Mouse (Mus musculus) kidney, postnatal 25 days (tissue): ENCODE measurements around the gene Tomm40l.

Experiments
- DNase-seq, 2 experiments: peaks; one replicate each; pipeline ENCODE4 v3.0.0; 2021; ENCODE audit warnings: mixed read lengths in 2 of 2

Gene Tomm40l

DNA sequence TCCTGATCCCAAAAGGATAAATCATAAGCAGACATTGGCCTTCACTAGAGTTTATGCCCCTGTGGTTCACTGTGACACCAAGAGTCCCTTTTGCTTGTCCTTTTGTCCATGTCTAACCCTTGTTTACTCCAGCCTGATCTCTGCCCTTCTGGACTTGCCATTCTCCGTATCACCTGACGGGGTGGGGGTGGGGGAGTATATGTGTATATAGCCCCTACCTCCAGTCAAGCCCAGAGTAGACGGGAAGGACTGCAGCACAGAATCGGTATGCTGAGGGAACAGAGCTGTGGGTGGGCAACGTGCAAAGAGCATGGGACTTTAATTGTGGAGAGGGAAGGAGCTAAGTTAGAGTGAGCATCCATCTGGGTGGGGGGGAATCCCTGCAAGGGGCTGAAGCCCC, 2.5 kb upstream of the Tomm40l start, which contains the start of gene Apoa2:
TSS of gene Apoa2 (plus strand) at position 198 of the 400 bp plus-strand sequence.
- DNase-seq, result no peak

- DNase-seq, result peak; percentile 64 to 73
Observed at GRCm38 (mm10) chr1:171223796-171224195, 1.5 kb upstream of the Tomm40l start.

DNA sequence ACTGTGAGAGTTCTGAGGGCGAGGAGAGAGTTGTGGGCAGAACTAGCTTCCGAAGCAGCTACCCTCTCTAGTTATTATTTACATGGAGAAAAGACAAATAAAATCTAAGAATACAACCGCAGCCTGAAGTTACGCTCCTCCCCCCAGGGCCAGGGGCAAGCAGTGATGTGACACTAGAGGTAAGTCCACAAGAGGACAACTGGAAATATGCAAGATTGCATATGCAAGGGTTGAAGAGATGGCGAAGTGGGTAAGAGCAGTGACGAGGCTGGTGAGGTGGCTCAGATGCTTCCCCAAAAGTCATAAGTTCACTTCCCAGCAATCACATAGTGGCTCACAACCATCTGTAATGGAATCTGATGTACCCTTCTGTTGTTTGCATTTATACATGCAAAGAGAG, 854 bp upstream of the Tomm40l start:
- DNase-seq, result no peak

- DNase-seq, result peak in 1 of 2 experiments; percentile 51
Observed at GRCm38 (mm10) chr1:171221281-171222193, 777 bp downstream of the Tomm40l start.

GRCm38 (mm10) chr1:171220871-171221270, 1.4 kb downstream of the Tomm40l start:
- peak; percentile 88 to 93 for DNase-seq

- DNase-seq, result no peak
Observed at GRCm38 (mm10) chr1:171216241-171216955, 5.9 kb downstream of the Tomm40l start.

- peak in 1 of 2 experiments; percentile 76 for DNase-seq
Observed at GRCm38 (mm10) chr1:171213801-171214496, 8.4 kb downstream of the Tomm40l start, which contains the start of gene Nr1i3. TSS of gene Nr1i3 (plus strand) at chr1:171213970.

DNA sequence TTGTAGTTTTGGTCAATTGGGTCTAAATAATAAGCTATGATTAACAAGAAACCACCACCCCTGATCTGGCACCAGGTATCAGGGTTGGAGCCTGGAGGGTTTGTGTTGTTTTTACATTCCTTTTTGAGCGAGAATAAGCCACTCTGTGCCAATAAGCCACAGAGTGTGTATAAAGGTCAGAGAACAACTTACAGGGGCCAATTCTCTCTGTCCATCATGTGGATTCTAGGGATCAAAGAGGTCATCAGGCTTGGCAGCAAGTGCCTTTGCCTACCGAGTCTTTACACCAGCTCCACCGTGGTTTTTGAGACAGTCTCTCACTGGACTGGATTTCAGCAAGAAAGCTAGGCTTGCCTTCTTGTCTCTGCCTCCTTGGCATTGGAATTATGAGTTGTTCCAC, 9.5 kb downstream of the Tomm40l start:
- no peak for DNase-seq

- DNase-seq, result no peak
Observed at GRCm38 (mm10) chr1:171209409-171209808, 12.9 kb downstream of the Tomm40l start.

GRCm38 (mm10) chr1:171205704-171206493, 16.4 kb downstream of the Tomm40l start:
- no peak for DNase-seq

GRCm38 (mm10) chr1:171204249-171204644, 18.1 kb downstream of the Tomm40l start:
- peak in 1 of 2 experiments; percentile 40 for DNase-seq

- no peak for DNase-seq
Observed at GRCm38 (mm10) chr1:171203471-171204248, 18.7 kb downstream of the Tomm40l start.

GRCm38 (mm10) chr1:171200769-171201168, 21.5 kb downstream of the Tomm40l start:
- DNase-seq, result no peak

DNA sequence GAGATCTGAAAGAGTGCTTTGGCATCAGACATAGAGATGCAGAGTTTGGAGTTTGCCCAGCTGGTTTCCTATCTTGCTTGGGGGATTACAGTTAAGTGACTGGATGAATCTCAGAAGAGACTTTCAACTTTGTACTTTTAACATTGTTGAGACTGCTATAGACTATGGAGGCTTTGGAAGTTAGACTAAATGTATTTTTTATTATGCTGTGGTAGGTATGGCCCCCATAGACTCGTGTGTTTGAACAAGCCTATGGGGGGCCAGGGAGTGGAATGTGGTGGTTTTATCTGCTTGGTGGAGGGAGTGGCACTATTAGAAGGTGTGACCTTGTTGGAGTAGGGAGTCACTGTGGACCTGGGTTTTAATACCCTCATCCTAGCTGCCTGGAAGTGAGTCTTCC, 22.8 kb downstream of the Tomm40l start:
- DNase-seq, result no peak

DNA sequence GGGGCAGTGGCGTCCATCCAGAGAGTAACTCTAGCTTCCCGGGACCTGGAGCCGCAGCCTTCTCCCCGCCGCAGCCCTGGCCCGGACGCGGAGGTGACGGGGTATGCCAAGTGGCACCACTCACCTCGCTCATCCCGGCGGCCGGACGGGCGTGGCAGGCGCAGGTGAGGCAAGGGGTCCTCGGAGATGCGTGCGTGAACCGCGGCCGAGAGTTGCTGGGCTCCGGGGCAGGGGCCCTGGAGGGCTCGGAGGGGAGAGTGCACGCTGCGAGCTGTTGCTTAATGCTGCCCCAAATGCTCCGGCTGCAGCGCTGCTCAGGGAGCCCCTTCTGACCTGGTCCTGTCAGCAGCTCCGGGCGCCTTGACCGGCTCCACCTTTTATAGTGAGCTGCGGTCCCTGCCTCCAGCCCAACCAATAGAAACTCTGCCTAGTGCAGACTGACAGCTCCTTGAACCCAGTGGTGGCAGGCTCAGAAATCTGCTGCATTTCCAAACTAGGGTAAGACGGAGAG, 26.4 kb downstream of the Tomm40l start, which contains the start of gene Pcp4l1:
TSS of gene Pcp4l1 (minus strand) at position 382 of the 511 bp plus-strand sequence.
- peak; percentile 56 to 76 for DNase-seq

DNA sequence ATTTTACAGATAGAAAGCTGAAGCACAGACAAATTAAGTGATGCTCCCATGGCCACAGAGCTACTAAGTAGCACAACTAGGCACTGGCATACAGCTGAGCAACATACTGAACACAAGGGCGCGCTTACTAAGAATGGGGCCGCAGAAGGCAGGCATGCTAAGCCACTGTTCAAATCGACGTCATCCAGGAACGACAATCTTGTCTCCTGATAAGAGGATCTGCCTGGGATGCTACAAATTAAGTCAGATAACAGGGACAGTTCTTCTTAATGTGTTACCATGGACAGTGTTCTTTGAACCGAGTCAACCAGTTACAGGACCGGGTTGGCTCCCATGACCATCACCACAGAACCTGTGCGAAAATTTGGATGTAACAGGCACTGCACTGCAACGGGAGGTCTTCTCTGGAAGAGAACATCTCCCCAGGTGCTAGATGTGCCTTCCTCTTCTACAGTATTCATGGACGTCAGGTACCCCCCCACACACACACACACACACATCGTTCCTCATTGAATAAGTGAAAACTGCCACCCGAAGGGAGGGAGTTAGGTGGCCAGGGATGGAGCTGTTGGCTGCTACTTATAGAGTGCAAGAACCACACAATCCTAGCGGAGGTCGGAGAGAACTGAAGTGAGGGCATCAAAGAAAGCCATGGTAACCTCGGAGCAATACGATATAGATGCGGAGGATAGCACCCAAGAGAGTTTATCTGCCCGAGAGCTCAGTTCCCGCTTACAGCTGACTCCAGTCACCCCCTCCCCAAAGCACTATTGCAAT, 27.1 kb downstream of the Tomm40l start:
- DNase-seq, result no peak

- no peak for DNase-seq
Observed at GRCm38 (mm10) chr1:171193911-171194830, 28.1 kb downstream of the Tomm40l start.

- no peak for DNase-seq
Observed at GRCm38 (mm10) chr1:171193093-171193840, 29.0 kb downstream of the Tomm40l start.
